Mouse (Mus musculus) frontal cortex, postnatal 36 days (tissue): ENCODE measurements at regions not wholly inside any gene's neighbourhood (a gene's known extent, or its start where the extent isn't known, plus 50 kb on each side); places are given as distances from the start of the nearest gene placed in this dataset.

Source experiments
- DNase-seq, 2 experiments: peaks; one replicate each; pipeline ENCODE4 v3.0.0; 2022; ENCODE audit warnings: low spot score in 2 of 2

- DNase-seq: no peak
Observed at GRCm38 (mm10) chr6:33117877-33118276, 57.8 kb upstream of the Chchd3 start.

GRCm38 (mm10) chr6:33120581-33120980, 60.5 kb upstream of the Chchd3 start:
- DNase-seq: peak; percentile 18 to 19

GRCm38 (mm10) chr6:33126574-33126973, 66.5 kb upstream of the Chchd3 start:
- DNase-seq: peak; percentile 35 to 65

- DNase-seq: no peak
Observed at GRCm38 (mm10) chr6:33136906-33137305, 76.8 kb upstream of the Chchd3 start.

GRCm38 (mm10) chr6:33137823-33138222, 77.8 kb upstream of the Chchd3 start:
- no peak for DNase-seq

- no peak for DNase-seq
Observed at GRCm38 (mm10) chr6:33166479-33166878, 82.4 kb upstream of the Exoc4 start.

GRCm38 (mm10) chr6:33173606-33174005, 75.3 kb upstream of the Exoc4 start:
- no peak for DNase-seq

GRCm38 (mm10) chr6:33174616-33175015, 74.3 kb upstream of the Exoc4 start:
- DNase-seq: no peak

GRCm38 (mm10) chr6:33189521-33190246, 59.2 kb upstream of the Exoc4 start:
- DNase-seq: no peak

GRCm38 (mm10) chr6:33193823-33194222, 55.1 kb upstream of the Exoc4 start:
- no peak for DNase-seq
